Mouse (Mus musculus) lung, embryonic 15.5 days (tissue): ENCODE data around the gene Srrm1. TPM values are rescaled to one million over a fixed set of nuclear protein-coding genes. Genes with fewer than 3 reads are reported as not detected.
"Not testable (repeated sequence)": the region's sequence is repeated elsewhere in the genome, so short reads cannot be mapped to it uniquely, and the experiment has no call there.

Source experiments
- ATAC-seq: fragments of 200-750 bp; cut with Nextera tagmentation; 2 replicates; pipeline ENCODE4 v1.8.0; 2017; ENCODE audit warnings: moderate number of reproducible peaks, borderline replicate concordance; ENCODE audit not compliant: low FRiP score, low TSS enrichment; ENCODE audit errors: extremely low read depth
- H3K27ac ChIP-seq: fragments of 300-500 bp; sonication (generic); 2 replicates; pipeline ENCODE4 v1.5.1; 2015; ENCODE audit warnings: moderate library complexity, mild to moderate bottlenecking, inconsistent platforms
- H3K27me3 ChIP-seq: fragments of 300-500 bp; sonication (generic); 2 replicates; pipeline ENCODE4 v1.6.1; 2015; ENCODE audit warnings: inconsistent platforms
- H3K36me3 ChIP-seq: fragments of 300-500 bp; sonication (generic); 2 replicates; pipeline ENCODE4 v1.6.1; 2015; ENCODE audit warnings: inconsistent platforms
- H3K4me1 ChIP-seq: fragments of 300-500 bp; sonication (generic); 2 replicates; pipeline ENCODE4 v1.6.1; 2015; ENCODE audit warnings: inconsistent platforms
- H3K4me2 ChIP-seq: fragments of 300-500 bp; sonication (generic); 2 replicates; pipeline ENCODE4 v1.6.1; 2015; ENCODE audit warnings: inconsistent platforms, mild to moderate bottlenecking, moderate library complexity
- H3K4me3 ChIP-seq: fragments of 300-500 bp; sonication (generic); 2 replicates; pipeline ENCODE4 v1.5.1; 2015; ENCODE audit warnings: mild to moderate bottlenecking, inconsistent platforms
- H3K9ac ChIP-seq: fragments of 300-500 bp; sonication (generic); 2 replicates; pipeline ENCODE4 v1.6.1; 2015; ENCODE audit warnings: inconsistent platforms
- H3K9me3 ChIP-seq: fragments of 300-500 bp; sonication (generic); 2 replicates; pipeline ENCODE4 v1.6.1; 2016; ENCODE audit warnings: inconsistent platforms
- WGBS: fragments of 180-500 bp; shearing (Covaris S2); methylation state at CpG from one replicate; pipeline ENCODE4 v1.1.7; 2015; 5-methylcytosine and 5-hydroxymethylcytosine counted together
- polyA plus RNA-seq: library from polyadenylated mRNA; unstranded; fragments of >200 nt; fragmentation: Nextera tagmentation; extraction: Ambion mirVana; gene quantifications from 2 replicates; pipeline ENCODE4 v1.2.1, GENCODE M21; 2015

Srrm1 gene
- polyA plus RNA-seq, 1 experiment from 2014 or later: 199 TPM

- Histone ChIP-seq H3K4me1 (peaks cover 10% of the 10 kb centered on the region; the same call in 1 of the 2 replicates), H3K4me3 (no peak overlapping the region), H3K9me3 (no peaks in the 10 kb centered on the region), H3K27me3 (no peaks in the 10 kb centered on the region), H3K27ac (no peak overlapping the region), H3K36me3 (no peaks in the 10 kb centered on the region), H3K4me2 (no peak overlapping the region), H3K9ac (no peak overlapping the region)
- ATAC-seq: no peak
- WGBS: 45% methylated on average over 8 of the region's 8 CpGs
Measured at GRCm38 (mm10) chr4:135381355-135381754, 28.2 kb upstream of the Srrm1 start.

GRCm38 (mm10) chr4:135377241-135377640, 24.1 kb upstream of the Srrm1 start:
- ATAC-seq: no peak
- 48% methylated on average over 11 of the region's 11 CpGs for WGBS
- H3K36me3 ChIP-seq: no peaks in the 10 kb centered on the region

GRCm38 (mm10) chr4:135375444-135375843, 22.3 kb upstream of the Srrm1 start:
- no peaks in the 10 kb centered on the region for H3K36me3 ChIP-seq
- no peaks in the 10 kb centered on the region for H3K9me3 ChIP-seq
- no peak overlapping the region for H3K4me2 ChIP-seq
- H3K4me1 ChIP-seq: no peaks in the 10 kb centered on the region
- no peak overlapping the region for H3K4me3 ChIP-seq
- H3K9ac ChIP-seq: no peak overlapping the region
- no peak overlapping the region for H3K27ac ChIP-seq
- no peaks in the 10 kb centered on the region for H3K27me3 ChIP-seq
- ATAC-seq: no peak
- 53% methylated on average over 3 of the region's 3 CpGs for WGBS

More at GRCm38 (mm10) chr4:135377241-135377640, 24.1 kb upstream of the Srrm1 start:
- Histone ChIP-seq H3K4me3 (no peak overlapping the region), H3K9me3 (no peaks in the 10 kb centered on the region), H3K4me1 (no peaks in the 10 kb centered on the region), H3K27me3 (no peaks in the 10 kb centered on the region), H3K4me2 (no peak overlapping the region), H3K9ac (no peak overlapping the region), H3K27ac (no peak overlapping the region)

GRCm38 (mm10) chr4:135373299-135373698, 20.2 kb upstream of the Srrm1 start:
- no peak for ATAC-seq

GRCm38 (mm10) chr4:135370372-135370771, 17.3 kb upstream of the Srrm1 start:
- Histone ChIP-seq H3K27me3 (no peaks in the 10 kb centered on the region), H3K4me2 (no peak overlapping the region), H3K4me1 (no peaks in the 10 kb centered on the region), H3K9ac (no peak overlapping the region), H3K27ac (no peak overlapping the region), H3K9me3 (no peaks in the 10 kb centered on the region), H3K36me3 (no peaks in the 10 kb centered on the region), H3K4me3 (no peak overlapping the region)
- no peak for ATAC-seq
- WGBS: 69% methylated on average over 11 of the region's 11 CpGs

More at GRCm38 (mm10) chr4:135373299-135373698, 20.2 kb upstream of the Srrm1 start:
- H3K4me1 ChIP-seq: no peaks in the 10 kb centered on the region
- no peaks in the 10 kb centered on the region for H3K9me3 ChIP-seq
- no peaks in the 10 kb centered on the region for H3K36me3 ChIP-seq
- H3K27ac ChIP-seq: no peak overlapping the region
- 73% methylated on average over 5 of the region's 5 CpGs for WGBS
- no peak overlapping the region for H3K9ac ChIP-seq
- no peak overlapping the region for H3K4me2 ChIP-seq
- H3K4me3 ChIP-seq: no peak overlapping the region
- no peaks in the 10 kb centered on the region for H3K27me3 ChIP-seq

GRCm38 (mm10) chr4:135362828-135363227, 9.7 kb upstream of the Srrm1 start:
- 35% methylated on average over 6 of the region's 6 CpGs for WGBS
- no peak overlapping the region for H3K27ac ChIP-seq
- no peaks in the 10 kb centered on the region for H3K9me3 ChIP-seq
- H3K36me3 ChIP-seq: no peaks in the 10 kb centered on the region
- no peaks in the 10 kb centered on the region for H3K4me1 ChIP-seq
- no peak for ATAC-seq
- no peaks in the 10 kb centered on the region for H3K27me3 ChIP-seq
- no peak overlapping the region for H3K4me3 ChIP-seq
- H3K4me2 ChIP-seq: no peak overlapping the region
- H3K9ac ChIP-seq: no peak overlapping the region

GRCm38 (mm10) chr4:135361722-135362121, 8.6 kb upstream of the Srrm1 start:
- Histone ChIP-seq H3K9me3 (no peaks in the 10 kb centered on the region), H3K9ac (no peak overlapping the region), H3K4me3 (no peak overlapping the region), H3K27me3 (no peaks in the 10 kb centered on the region), H3K27ac (no peak overlapping the region), H3K36me3 (no peaks in the 10 kb centered on the region), H3K4me2 (no peak overlapping the region), H3K4me1 (no peaks in the 10 kb centered on the region)
- no peak for ATAC-seq
- WGBS: 85% methylated on average over 12 of the region's 12 CpGs

GRCm38 (mm10) chr4:135358736-135359135, 5.6 kb upstream of the Srrm1 start:
- Histone ChIP-seq H3K4me3 (no peak overlapping the region), H3K27ac (no peak overlapping the region), H3K4me1 (peaks cover 10% of the 10 kb centered on the region), H3K9me3 (no peaks in the 10 kb centered on the region), H3K27me3 (no peaks in the 10 kb centered on the region), H3K9ac (no peak overlapping the region), H3K4me2 (no peak overlapping the region), H3K36me3 (no peaks in the 10 kb centered on the region)
- no peak for ATAC-seq
- WGBS: 3% methylated on average over 6 of the region's 6 CpGs

GRCm38 (mm10) chr4:135357221-135357920, 4.2 kb upstream of the Srrm1 start:
- no peaks in the 10 kb centered on the region for H3K27me3 ChIP-seq
- WGBS: 69% methylated on average over 12 of the region's 12 CpGs
- H3K4me3 ChIP-seq: no peak overlapping the region

GRCm38 (mm10) chr4:135355886-135356550, 2.9 kb upstream of the Srrm1 start:
- Histone ChIP-seq H3K27me3 (no peaks in the 10 kb centered on the region), H3K9me3 (no peaks in the 10 kb centered on the region), H3K27ac (peak overlapping the region; percentile 76), H3K9ac (no peak overlapping the region), H3K4me2 (no peak overlapping the region), H3K36me3 (peaks cover 2% of the 10 kb centered on the region; the same call in 1 of the 2 replicates), H3K4me1 (peaks cover 20% of the 10 kb centered on the region), H3K4me3 (no peak overlapping the region)
- no peak for ATAC-seq
- WGBS: 49% methylated on average over 9 of the region's 9 CpGs

More at GRCm38 (mm10) chr4:135357221-135357920, 4.2 kb upstream of the Srrm1 start:
- no peaks in the 10 kb centered on the region for H3K36me3 ChIP-seq
- H3K9me3 ChIP-seq: no peaks in the 10 kb centered on the region
- peak overlapping the region; percentile 76; the same call in 1 of the 2 replicates for H3K27ac ChIP-seq
- no peak overlapping the region for H3K9ac ChIP-seq
- H3K4me2 ChIP-seq: no peak overlapping the region
- no peak for ATAC-seq
- peaks cover 10% of the 10 kb centered on the region for H3K4me1 ChIP-seq

- H3K4me3 ChIP-seq, H3K9me3 ChIP-seq, H3K4me2 ChIP-seq, H3K36me3 ChIP-seq, H3K27me3 ChIP-seq, ATAC-seq, H3K9ac ChIP-seq: not testable (repeated sequence)
- Histone ChIP-seq H3K4me1 (peaks cover 20% of the 10 kb centered on the region), H3K27ac (peak overlapping the region; percentile 100; the same call in 1 of the 2 replicates)
Measured at GRCm38 (mm10) chr4:135354751-135355150, 1.6 kb upstream of the Srrm1 start.

- Histone ChIP-seq H3K27me3 (no peaks in the 10 kb centered on the region), H3K36me3 (peaks cover 6% of the 10 kb centered on the region; the same call in 1 of the 2 replicates), H3K9me3 (no peaks in the 10 kb centered on the region), H3K27ac (peak overlapping the region; percentile 100), H3K4me1 (peaks cover 20% of the 10 kb centered on the region), H3K4me3 (peak overlapping the region; percentile 78), H3K4me2 (peak overlapping the region; percentile 79), H3K9ac (peak overlapping the region; percentile 46)
- ATAC-seq: no peak
- WGBS: 6% methylated on average over 12 of the region's 12 CpGs
Measured at GRCm38 (mm10) chr4:135353794-135354450, 801 bp upstream of the Srrm1 start.
